Mouse (Mus musculus): ENCODE data around the gene Igdcc3.

Gene Igdcc3

DNA sequence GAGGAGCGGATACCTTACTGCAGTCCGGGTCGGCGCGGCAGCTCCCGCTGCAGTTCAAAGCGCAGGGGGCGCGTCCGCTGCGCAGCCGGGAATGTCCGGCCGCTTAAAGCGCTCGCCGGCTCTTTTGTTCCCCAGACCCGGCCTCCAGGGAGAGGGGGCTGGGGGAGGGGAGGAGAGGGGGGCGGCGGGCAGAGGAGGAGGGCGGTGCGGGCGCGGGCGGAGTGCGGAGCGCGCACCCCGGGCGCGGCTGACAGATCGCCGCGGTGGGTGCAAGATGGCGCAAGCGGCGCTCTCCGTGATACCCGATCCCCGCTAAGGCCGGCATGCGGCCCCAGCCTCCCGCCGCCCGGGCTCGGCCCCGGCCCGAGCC is at the start of gene Igdcc3:
TSS of gene Igdcc3 (plus strand) at position 254 of the 370 bp plus-strand sequence.
- DNase-seq (ENCODE audit: low spot score in 2 of 2), result peak in 1 of 2 experiments; percentile 56

DNA sequence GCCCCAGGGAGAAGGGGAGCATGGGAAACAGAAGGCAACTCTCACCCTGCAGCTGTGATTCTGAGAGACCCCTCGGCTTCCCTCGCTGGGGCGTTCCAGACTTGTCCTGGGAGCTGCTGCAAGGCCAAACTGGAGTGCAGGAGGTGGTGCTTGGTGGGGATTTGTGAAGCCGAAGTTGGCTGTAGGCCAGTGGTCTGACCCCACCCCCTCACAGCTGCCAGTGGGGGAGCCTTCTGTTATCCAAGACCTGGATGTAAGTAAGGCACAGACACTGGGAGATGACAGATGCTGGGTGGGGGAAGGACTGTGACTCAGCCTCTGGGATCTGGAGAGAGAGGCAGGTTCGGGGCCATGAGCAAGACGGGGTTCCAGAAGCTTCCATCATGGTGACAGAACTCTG is 46.8 kb upstream of the Igdcc3 start:
- DNase-seq (ENCODE audit: low spot score in 2 of 2), result peak; percentile 36 to 80

DNA sequence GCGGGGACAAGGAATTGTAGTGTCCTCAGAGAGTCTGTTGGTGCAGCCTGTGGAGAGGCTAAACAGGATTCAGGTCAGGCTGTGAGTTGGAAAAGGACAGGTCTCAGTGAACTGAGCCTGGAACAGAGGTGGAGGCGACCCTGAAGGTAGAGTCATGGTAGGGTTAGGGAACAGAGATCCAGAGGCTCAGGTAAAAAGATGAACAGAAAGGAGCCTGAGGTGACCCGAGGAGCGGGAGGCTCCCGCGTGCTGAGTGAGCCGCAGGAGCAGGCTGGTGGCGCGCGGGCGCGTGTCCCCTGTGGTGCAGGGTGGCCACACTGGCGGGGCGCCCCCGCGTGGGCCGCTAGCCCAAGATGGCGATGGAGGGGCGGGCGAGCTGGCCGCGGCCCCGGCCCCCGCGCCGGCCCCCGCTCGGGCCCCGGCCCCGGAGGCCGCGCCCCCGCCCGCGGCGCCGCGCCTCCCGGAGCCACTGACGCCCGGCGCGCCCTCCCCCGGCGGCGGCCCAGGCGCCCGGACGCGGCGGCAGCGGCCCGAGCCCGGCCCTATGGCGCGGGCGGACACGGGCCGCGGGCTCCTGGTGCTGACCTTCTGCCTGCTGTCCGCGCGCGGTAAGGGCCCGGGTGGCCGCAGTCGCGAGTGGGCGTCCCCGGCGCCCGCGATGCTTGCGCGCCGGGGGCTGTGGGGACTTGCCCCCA is 39.9 kb upstream of the Igdcc3 start, which contains the start of gene Igdcc4:
TSS of gene Igdcc4 (plus strand) at position 496 of the 695 bp plus-strand sequence.
- peak in 1 of 2 experiments; percentile 47 for DNase-seq (ENCODE audit: low spot score in 2 of 2)

DNA sequence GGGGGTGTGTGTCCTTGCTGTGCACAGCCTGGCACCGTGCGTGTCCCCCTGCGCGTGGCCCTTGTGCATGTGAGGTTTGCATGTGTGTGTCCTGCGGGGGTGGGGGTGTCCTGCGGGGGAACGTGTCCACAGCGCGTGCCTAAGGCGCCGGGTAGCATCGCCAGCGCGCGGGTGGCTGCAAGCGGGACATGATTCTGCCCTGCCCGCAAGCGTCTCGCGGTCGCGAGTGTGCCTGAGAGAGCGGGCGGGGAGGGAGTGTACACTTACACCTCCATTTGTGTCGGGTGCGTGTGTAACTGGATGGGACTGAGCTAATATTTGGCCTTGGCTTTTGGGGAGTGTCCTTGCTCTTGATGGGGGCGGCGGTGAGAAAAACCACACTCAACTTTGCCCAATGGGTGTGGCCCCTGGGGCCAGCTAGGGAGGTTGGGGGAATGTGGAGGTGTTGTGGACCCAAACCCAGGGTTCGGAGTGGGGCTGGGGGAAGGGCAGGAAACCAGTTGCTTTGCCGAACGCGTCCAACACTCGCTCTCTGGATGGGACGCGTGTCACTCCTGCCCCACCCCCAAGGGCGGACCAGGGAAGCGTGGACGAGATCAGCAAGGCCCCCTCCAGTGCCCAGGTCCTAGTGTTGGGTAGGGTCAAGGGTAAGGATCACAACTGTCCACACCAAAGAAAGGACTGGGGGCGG is 39.2 kb upstream of the Igdcc3 start:
- peak in 1 of 2 experiments; percentile 65 for DNase-seq (ENCODE audit: low spot score in 2 of 2)

DNA sequence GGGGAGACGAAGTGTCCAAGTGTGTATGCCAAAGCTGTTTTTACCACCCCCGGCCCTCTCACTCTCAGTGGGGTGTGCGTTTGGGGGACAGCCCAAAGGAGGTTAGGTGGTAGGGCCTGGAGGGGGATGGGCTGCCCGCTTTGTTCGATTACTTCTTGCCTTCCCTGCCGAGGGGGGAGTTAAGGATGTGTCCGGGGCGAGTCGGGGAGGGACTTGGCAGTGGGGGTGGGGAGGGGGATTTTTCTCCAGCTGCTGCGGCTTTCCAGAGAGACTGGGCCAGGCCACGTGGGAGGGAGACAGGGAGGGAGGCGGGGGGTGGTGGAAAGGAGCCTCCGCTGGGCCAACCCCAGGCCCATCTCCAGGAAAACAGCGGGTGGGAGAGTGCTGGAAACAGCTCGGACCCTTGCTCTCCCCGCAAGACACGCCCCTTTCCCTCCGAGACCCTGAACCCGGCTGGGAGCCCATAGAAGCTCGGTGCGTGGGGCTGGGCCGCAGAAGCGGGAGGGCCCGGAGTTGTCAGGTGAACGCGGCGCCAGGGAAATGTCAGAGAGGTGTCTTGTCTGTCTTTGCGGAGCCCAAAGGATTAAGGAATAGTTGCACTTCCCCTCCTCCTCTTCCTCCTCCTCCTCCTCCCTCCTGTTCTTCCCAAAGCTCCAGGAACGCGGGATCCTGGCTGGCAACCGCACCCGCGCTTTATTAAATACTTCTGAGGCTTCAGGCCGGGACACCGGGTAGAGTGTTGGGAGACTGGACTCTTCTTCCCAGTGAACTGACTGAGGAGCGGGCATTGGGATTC is 38.4 kb upstream of the Igdcc3 start:
- DNase-seq (ENCODE audit: low spot score in 2 of 2), result peak; percentile 48 to 77

DNA sequence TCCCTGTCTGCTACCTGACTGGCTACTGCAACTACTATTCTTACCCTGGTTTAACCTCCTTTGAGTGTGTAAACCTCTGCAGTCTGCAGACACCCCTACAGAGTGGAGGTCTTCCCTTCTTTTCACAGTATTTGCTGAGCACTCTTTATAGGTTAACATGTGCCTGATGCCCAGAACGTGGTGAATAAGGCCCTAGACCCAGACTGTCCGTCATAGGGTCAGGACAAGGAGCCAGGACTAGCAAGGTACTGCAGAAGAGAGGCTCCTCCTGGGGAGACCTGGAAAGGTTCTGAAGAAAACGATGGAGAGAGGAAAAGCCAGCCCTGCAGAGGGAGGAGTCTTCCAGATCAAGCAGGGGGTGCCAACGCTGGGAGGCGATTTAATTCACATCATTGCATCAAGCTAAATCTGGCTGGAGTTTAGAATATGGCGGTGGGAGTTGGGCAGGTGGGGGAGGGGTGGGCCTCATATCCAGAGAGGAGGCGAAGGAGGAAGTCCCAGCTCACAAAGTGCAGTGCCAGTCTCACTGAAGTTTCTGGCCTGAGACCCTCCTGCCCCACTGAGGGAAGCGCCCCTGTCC is 37.7 kb upstream of the Igdcc3 start:
- peak in 1 of 2 experiments; percentile 66 for DNase-seq (ENCODE audit: low spot score in 2 of 2)

DNA sequence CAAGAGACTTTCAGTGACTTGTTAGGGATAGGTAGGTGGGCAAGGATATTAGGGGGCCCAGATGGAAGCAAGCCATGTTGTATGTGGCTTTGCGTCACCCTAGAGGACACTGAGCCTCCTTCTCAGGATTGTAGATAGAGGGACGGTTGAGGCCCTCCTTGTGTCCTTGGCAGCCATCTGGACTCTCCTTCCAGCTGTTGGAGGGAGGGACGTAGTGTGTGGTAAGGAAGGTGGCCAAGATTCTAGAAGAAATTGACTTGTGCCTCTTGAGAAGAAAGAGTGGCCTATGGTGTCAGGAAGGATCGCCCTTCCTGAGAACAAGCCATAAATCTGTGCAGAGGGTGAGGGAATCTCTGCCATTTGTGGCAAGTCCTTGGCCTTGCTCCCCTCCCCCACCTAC is 34.2 kb upstream of the Igdcc3 start:
- DNase-seq (ENCODE audit: low spot score in 2 of 2), result no peak

DNA sequence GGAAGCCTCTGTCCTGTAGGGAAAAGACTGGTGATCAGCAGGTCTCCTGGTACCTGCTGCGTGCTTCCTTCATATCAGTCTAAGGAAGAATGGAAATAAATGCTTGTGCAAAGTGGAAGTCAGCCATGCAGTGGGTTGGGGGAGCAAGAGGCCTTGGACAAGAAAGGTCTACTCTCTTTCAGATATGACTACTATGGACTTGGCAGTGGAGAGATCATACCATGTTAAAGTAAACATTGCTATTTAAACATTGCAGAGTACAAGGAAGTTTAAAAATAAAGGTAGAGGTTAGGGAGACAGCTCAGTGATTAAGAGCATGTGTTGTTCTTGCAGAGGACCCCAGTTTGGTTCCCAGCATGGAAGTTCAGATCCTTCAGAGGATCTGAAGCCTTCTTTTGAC is 33.1 kb upstream of the Igdcc3 start:
- DNase-seq (ENCODE audit: low spot score in 2 of 2), result no peak

DNA sequence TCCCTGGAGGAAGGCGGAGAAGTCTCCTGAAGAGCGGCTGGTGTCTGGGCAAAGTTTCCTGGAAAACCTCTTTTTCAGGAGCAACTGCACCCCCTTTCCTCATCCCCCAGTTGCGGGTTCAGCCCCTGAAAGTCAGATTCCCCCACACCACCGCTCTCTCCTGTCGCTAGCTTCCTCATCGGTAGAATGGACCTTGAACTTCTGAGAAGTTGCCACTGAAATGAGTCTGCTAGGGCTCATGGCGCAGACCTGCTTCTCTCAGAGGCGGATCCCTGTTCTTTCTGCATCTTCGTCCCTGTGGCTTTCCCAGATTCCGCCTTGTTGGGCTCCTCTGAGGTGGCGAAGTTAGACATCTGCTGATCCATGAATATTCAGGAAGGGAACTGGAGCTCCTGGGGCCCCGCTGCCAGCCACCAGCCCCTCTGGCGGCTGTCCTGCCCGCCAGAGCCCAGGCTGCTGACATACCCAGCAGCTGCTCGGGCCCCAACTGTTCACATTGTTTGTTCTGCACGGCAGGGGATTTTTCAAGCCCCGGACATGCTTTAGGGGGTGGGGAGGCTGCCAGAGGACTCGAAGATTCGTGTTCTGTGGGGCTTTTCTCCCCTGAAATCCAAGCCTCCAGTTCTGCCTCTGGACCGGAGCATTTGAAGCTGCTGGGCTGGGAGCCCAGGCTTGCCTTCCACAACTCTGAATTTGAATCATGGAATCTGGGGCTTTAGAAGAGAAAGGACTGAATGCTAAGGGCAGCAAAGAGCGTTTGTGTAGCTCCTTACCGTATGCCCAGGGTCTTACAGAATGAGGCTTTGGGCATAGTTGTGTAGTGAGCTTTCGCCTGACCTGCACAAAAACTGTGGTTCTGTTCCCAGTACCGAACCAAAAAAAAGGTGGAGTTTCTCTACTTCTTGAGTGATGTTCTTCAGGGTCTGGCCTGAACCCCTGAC is 31.6 kb upstream of the Igdcc3 start:
- peak in 1 of 2 experiments; percentile 76 for DNase-seq (ENCODE audit: low spot score in 2 of 2)

DNA sequence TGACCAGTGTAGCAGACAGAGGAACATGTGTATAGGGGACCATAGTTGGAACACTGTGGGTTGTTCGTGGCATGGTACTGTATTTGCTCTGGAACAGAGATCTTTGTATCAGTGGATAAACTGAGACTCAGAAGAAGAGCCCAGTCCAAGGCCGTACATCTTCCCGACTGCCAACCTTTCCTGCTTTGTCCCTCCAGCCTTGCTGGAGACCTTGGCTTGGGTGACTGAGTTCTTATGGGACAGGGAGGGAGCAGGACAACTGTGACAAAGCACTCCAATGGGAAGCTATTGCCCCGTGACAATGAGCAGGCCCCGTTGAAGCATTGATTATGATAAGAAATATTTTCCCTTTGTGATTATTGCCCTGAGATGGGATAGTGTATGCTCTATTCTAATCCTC is 29.3 kb upstream of the Igdcc3 start:
- no peak for DNase-seq (ENCODE audit: low spot score in 2 of 2)

DNA sequence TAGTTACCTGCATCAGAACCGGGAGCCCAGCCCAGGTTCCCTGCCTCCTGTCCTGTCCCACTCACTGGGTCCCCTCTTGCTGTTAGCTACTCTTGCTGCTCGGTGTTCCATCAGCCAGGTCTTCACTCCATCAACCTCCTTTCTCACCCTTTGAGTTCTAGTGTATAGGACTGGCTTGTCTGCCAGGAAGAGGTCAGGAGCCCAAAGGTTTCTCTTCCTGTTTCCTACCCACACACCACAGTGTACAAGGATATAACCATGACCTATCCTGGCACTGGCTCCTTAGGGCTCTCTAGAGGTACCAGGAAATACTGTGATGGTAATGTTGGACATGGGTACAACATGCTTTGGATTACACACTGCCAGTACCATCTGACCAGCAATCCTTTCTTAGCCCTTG is 27.3 kb upstream of the Igdcc3 start:
- no peak for DNase-seq (ENCODE audit: low spot score in 2 of 2)

DNA sequence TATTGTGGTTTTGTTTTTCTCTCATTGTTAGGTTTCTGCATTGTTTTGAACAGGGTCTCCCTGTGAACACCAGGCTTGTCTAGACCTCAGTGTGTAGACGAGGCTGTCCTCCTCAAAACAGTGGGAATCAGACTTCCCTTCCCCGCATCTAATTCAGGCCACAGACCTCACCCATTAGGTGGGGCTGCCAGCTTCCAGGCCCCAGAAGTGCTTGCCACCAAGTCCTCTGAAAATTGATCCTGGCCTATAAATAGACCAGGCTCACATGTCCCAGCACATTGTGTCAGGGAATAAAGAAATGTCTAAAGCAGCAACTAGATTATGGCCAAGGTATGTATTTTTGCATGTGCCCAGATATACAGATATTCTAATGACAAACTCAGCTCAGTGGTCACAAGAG is 25.1 kb upstream of the Igdcc3 start:
- DNase-seq (ENCODE audit: low spot score in 2 of 2), result no peak

DNA sequence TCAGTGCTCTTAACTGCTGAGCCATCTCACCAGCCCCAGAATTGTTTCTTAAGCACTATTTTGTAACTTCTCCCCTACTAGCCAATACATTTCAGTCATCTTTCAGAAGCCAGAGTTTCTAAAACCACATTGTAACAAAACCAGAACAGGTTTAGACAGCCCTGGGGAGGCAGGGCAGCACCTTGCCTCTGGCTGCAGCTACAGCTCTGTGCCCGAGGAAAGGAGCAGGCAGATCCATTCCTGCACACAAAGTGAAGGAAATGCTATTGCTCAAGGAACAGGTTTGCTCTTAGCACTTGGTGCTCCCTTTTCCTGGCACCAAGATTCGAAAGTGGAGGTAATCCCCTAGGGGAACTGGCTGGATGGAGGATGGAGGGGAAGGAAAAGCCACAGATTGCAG is 23.5 kb upstream of the Igdcc3 start:
- DNase-seq (ENCODE audit: low spot score in 2 of 2), result no peak

DNA sequence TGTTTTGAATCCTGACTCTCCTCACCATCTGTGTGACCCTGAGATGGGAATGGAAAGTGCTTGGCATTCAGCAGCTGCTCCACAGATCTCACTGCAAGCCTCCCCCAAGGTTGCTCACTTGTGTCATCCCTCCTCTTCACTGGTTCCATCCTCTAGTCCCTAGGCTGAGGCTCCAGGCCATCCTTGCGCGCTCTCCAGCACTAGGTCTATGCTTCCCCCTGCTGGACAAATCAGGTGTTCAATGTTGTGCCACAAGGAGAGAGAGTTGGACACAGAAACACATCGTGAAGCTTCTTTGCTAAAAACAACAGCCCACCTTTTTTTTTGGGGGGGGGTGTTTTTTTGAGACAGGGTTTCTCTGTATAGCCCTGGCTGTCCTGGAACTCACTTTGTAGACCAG is 20.1 kb upstream of the Igdcc3 start:
- DNase-seq (ENCODE audit: low spot score in 2 of 2), result peak in 1 of 2 experiments; percentile 84

DNA sequence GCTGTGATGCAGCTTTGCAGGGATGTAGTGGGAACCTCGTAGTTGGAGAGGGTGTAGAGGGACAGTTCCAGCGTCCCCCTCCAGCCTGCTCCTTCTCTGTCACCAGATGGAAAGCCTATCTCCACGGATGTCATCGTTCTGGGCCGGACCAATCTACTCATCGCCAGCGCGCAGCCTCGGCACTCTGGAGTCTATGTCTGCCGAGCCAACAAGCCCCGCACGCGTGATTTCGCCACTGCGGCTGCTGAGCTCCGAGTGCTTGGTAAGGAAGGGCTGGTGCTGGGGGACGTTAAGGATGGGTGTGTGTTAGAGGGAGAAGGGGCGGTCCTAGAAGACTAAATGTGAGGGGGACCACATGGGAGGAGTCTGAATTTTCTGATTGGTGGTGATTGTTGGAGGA is 18.4 kb upstream of the Igdcc3 start:
- DNase-seq (ENCODE audit: low spot score in 2 of 2), result no peak

DNA sequence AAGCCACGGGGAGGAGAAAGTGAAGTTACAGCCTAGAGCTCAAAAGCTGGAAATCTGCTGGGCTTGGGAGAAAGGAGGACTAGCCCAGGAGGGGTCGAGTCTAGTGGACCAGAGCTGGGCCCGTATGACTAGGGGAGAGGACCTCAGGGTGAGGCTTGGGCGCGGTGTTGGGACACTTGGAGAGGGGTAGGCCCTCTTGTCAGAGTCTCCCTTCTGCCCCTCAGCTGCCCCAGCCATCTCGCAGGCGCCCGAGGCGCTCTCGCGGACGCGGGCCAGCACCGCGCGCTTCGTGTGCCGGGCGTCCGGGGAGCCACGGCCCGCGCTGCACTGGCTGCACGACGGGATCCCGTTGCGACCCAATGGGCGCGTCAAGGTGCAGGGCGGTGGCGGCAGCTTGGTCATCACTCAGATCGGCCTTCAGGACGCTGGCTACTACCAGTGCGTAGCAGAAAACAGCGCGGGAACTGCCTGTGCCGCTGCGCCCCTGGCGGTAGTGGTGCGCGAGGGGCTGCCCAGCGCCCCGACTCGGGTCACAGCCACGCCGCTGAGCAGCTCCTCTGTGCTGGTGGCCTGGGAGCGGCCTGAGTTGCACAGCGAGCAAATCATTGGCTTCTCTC is 17.3 kb upstream of the Igdcc3 start:
- DNase-seq (ENCODE audit: low spot score in 2 of 2), result peak in 1 of 2 experiments; percentile 73

DNA sequence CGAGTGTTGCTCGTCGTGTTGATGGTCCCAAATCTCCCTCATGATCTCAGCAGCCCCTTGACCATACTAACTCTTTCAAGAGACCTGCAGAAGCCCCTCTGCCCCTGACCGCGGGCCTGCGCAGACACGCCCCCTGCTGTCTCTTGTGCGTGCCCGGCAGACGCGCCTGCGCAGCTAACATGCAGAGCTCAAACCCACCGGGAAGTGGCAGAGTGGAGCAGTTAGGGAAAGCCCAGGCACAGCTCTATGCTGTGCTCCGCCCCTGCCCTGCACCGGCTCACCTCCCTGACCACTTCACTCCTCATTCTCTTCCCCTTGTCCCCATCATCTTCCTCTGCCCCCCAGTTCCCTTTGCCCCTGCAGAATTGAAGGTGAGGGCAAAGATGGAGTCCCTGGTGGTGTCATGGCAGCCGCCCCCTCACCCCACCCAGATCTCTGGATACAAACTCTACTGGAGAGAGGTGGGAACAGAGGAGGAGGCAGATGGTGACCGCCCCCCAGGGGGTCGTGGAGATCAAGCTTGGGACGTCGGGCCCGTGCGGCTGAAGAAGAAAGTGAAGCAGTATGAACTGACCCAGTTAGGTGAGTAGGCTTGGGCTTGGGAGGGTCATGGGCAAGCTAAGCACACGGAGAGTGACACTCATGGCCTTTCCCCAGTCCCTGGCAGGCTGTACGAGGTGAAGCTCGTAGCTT is 12.7 kb upstream of the Igdcc3 start:
- peak in 1 of 2 experiments; percentile 56 for DNase-seq (ENCODE audit: low spot score in 2 of 2)

DNA sequence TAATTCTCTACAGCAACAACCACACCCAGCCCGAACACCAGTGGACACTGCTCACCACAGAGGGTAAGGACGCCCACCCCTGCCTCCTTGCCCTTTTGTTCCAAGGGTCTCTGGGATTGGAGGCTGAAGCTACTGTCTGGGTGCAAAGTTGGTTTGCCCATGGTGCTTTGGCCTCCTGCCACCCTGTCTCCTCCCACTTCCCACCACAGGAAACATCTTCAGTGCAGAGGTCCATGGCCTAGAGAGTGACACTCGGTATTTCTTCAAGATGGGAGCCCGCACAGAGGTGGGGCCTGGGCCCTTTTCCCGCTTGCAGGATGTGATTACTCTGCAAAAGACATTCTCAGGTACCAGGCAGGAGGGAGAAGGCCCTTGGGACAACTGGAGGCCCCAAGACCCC is 9.3 kb upstream of the Igdcc3 start:
- no peak for DNase-seq (ENCODE audit: low spot score in 2 of 2)

DNA sequence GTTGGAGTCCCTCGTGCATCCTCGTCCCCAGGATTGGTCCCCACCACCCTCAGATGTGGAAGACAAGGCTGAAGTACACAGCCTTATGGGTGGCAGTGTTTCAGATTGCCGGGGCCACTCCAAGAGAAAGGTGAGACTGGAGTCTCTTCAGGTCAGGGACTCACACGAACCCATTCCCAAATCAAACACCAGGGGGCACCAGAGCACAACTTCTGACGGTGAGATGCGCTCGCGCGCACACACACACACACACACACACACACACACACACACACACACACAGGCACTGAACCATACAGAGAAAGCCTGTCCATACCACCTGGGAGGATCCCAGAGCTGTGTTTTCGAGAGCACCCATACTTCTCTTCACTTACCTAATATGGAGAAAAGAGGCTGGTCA is 7.2 kb upstream of the Igdcc3 start:
- peak; percentile 76 to 87 for DNase-seq (ENCODE audit: low spot score in 2 of 2)

DNA sequence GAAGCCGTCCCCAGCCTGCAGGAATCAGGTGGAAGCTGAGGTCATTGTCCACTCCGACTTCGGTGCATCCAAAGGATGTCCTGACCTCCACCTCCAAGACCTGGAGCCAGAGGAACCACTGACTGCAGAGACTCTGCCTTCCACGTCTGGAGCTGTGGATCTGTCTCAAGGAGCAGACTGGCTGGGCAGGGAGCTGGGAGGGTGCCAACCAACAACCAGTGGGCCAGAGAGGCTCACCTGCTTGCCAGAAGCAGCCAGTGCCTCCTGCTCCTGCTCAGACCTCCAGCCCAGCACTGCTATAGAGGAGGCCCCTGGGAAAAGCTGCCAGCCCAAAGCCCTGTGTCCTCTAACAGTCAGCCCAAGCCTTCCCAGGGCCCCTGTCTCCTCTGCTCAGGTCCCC is 5.9 kb upstream of the Igdcc3 start:
- DNase-seq (ENCODE audit: low spot score in 2 of 2), result no peak
